Mouse (Mus musculus) heart, adult 8-10 months (tissue): ENCODE data around the gene Cd300a. TPM values are rescaled to one million over a fixed set of nuclear protein-coding genes. Genes with fewer than 3 reads are reported as not detected.
"Not testable (repeated sequence)": the region's sequence is repeated elsewhere in the genome, so short reads cannot be mapped to it uniquely, and the experiment has no call there.

Source experiments
- DNase-seq: peaks from one replicate; pipeline ENCODE4 v3.0.0; 2022; ENCODE audit warnings: low spot score
- total RNA-seq, 4 experiments: library from RNA; stranded (reverse); gene quantifications; 2 replicates each; pipeline ENCODE4 v1.2.4; 2022

Gene Cd300a
- total RNA-seq, 4 experiments from 2014 or later = 0.38 to 1.6 (median 0.86) TPM

- DNase-seq = no peak
Measured at GRCm38 (mm10) chr11:114907567-114907966, 17.7 kb downstream of the Cd300a start.

DNA sequence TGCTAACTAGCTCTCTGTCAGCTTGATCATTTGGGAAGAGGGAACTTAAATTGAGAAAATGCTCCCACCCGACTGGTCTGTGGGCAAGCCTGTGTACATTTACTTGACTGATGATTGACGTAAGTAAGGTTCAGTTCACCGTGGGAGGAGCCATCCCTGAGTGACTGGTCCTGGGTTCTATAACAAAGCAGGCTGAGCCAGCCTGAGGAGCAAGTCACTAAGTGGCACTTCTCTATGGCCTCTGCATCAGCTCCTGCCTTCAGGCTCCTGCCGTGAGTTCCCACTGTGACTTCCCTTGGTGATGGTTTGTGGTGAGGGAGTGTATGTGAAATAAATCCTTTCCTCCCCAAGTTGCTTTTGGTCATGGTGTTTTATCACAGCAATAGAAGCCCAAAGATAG, 18.2 kb downstream of the Cd300a start:
- DNase-seq = no peak

- not testable (repeated sequence) for DNase-seq
Measured at GRCm38 (mm10) chr11:114909538-114909937, 19.7 kb downstream of the Cd300a start.

- DNase-seq = peak; percentile 71
Measured at GRCm38 (mm10) chr11:114912847-114913246, 23.0 kb downstream of the Cd300a start.

GRCm38 (mm10) chr11:114914978-114915377, 25.1 kb downstream of the Cd300a start:
- DNase-seq = peak; percentile 26

DNA sequence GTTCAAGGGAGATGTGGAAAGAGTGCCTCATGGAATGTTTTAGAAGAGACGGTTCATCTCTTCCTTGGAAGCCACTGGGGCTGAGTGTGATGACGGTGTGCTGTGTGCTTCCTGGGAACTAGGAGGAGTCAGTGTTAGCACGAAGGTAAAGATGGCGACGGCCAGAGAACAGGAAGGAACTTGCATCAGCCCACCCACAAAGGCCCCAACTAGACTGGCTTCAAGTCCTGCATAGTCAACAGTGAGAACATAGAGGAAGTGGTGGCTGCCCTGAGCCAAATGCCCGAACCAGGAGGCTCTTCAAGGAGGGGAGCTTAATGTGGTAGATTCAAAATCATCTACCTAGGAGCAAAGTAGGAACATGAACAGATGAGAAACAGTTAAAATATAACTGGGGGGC, 27.3 kb downstream of the Cd300a start:
- no peak for DNase-seq

GRCm38 (mm10) chr11:114922439-114922838, 32.6 kb downstream of the Cd300a start:
- DNase-seq = no peak

GRCm38 (mm10) chr11:114923961-114924360, 34.1 kb downstream of the Cd300a start:
- no peak for DNase-seq

- no peak for DNase-seq
Measured at GRCm38 (mm10) chr11:114929581-114929980, 39.7 kb downstream of the Cd300a start.

DNA sequence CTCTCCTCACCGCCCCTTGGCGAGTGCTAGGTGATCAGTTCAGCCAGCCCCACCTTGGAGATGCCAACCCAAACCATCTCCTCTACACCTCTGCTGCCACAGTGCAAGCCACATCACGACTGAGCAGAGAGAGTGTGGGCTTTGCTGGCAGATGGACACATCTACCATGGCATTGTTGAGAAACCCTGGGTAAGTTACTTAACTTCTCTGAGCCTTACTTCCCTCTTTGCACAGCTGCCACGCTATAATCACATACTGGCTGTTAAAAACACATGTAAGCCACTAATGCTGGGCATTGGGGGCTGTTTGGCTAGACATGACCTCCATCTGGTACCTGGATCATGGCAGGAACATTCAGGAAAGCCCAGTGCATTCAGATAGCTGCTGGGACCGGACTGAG, 41.2 kb downstream of the Cd300a start:
- DNase-seq = peak; percentile 19

GRCm38 (mm10) chr11:114933591-114933990, 43.8 kb downstream of the Cd300a start:
- no peak for DNase-seq

DNA sequence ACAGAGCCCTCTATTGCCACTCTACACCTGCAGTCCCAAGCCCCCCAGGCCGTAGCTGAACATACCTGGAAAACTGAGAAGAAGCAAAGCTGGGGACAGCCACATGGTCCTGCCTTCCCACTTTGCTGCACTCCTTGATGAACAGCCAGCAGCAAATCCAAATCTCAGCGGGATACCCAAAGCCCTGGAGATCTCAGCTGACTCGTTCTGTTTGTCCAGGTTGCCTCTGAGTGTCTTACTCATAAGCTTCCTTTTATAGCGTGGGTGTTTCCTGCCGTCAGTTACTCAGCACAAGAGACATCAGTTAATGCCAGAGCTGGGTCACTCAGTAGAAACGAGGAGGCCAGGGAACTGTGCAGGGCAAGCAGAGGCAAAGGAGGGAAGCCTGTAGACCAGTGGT, 44.3 kb downstream of the Cd300a start, which contains the start of gene Cd300lb:
Cd300lb (minus strand) TSS at position 243 of the 400 bp plus-strand sequence.
- DNase-seq = no peak

Other genes starting within 250 kb of the Cd300a start
- 100 to 1,000 TPM; 505 to 715 (median 618) TPM for gene Rpl38, start 221.5 kb upstream of the Cd300a start, total RNA-seq
- 1 to 10 TPM; 3.0 to 4.6 (median 3.4) TPM for gene Ttyh2, start 214.6 kb upstream of the Cd300a start, total RNA-seq
- gene Dnaic2, start 162.6 kb upstream of the Cd300a start, total RNA-seq = under 1 TPM in 1 of 4 experiments, not detected in 3; 0.47 TPM
- gene Kif19a, start 124.7 kb upstream of the Cd300a start, total RNA-seq = under 1 TPM; 0.25 to 0.80 (median 0.42) TPM
- not detected for gene Btbd17, start 94.1 kb upstream of the Cd300a start, total RNA-seq
- gene Gpr142, start 91.1 kb upstream of the Cd300a start, total RNA-seq = not detected
- 1 to 10 TPM; 7.3 to 9.6 (median 9.1) TPM for gene Gprc5c, start 38.9 kb upstream of the Cd300a start, total RNA-seq
- gene Cd300lb, start 44.3 kb downstream of the Cd300a start, total RNA-seq = 1 to 10 TPM in 2 of 4 experiments, under 1 TPM in 2; 0.38 to 1.2 (median 0.73) TPM
- gene Cd300c, start 79.1 kb downstream of the Cd300a start, total RNA-seq = not detected
- gene Cd300ld, start 99.9 kb downstream of the Cd300a start, total RNA-seq = 1 to 10 TPM; 1.2 to 2.0 (median 1.5) TPM
- gene Cd300c2, start 111.8 kb downstream of the Cd300a start, total RNA-seq = 1 to 10 TPM; 1.1 to 1.6 (median 1.3) TPM
- gene Cd300ld2, start 126.2 kb downstream of the Cd300a start, total RNA-seq = not detected
- gene Cd300ld4, start 137.0 kb downstream of the Cd300a start, total RNA-seq = 1 to 10 TPM in 1 of 4 experiments, not detected in 3; 1.8 TPM
- gene Cd300ld5, start 147.7 kb downstream of the Cd300a start, total RNA-seq = 1 to 10 TPM; 1.6 to 5.8 (median 2.9) TPM
- 1 to 10 TPM; 4.6 to 9.1 (median 7.4) TPM for gene Cd300ld3, start 158.4 kb downstream of the Cd300a start, total RNA-seq
- under 1 TPM; 0.25 to 0.40 (median 0.32) TPM for gene Cd300e, start 172.1 kb downstream of the Cd300a start, total RNA-seq
- gene Rab37, start 201.4 kb downstream of the Cd300a start, total RNA-seq = 1 to 10 TPM in 1 of 4 experiments, under 1 TPM in 3; 0.34 to 1.0 (median 0.63) TPM
- gene Cd300lf, start 244.0 kb downstream of the Cd300a start, total RNA-seq = under 1 TPM in 3 of 4 experiments, not detected in 1; 0.13 to 0.89 (median 0.22) TPM